Mouse (Mus musculus) forebrain, embryonic 12.5 days (tissue): ENCODE measurements at regions not wholly inside any gene's neighbourhood (a gene's known extent, or its start where the extent isn't known, plus 50 kb on each side); places are given as distances from the start of the nearest gene placed in this dataset.
A peak's percentile ranks its signal among the peaks of the same experiment; 100 is the strongest.

ENCODE experiments used
- ATAC-seq: fragments of 200-750 bp; cut with Nextera tagmentation; 2 replicates; pipeline ENCODE4 v1.8.0; 2017; ENCODE audit warnings: moderate TSS enrichment; ENCODE audit not compliant: low FRiP score
- H3K27ac ChIP-seq: fragments of 300-500 bp; sonication (generic); 2 replicates; pipeline ENCODE4 v1.5.1; 2016; ENCODE audit warnings: mild to moderate bottlenecking
- H3K27me3 ChIP-seq: fragments of 300-500 bp; sonication (generic); 2 replicates; pipeline ENCODE4 v1.6.1; 2016; ENCODE audit warnings: mild to moderate bottlenecking
- H3K36me3 ChIP-seq: fragments of 300-500 bp; sonication (generic); replicated peaks from 2 replicates; pipeline ENCODE4 v1.6.1; 2016; ENCODE audit warnings: mild to moderate bottlenecking
- H3K4me1 ChIP-seq: fragments of 300-500 bp; sonication (generic); 2 replicates; pipeline ENCODE4 v1.6.1; 2016
- H3K4me2 ChIP-seq: fragments of 300-500 bp; sonication (generic); 2 replicates; pipeline ENCODE4 v1.6.1; 2016; ENCODE audit warnings: mild to moderate bottlenecking, moderate library complexity
- H3K4me3 ChIP-seq: fragments of 300-500 bp; sonication (generic); replicated peaks from 2 replicates; pipeline ENCODE4 v1.5.1; 2016; ENCODE audit warnings: mild to moderate bottlenecking
- H3K9ac ChIP-seq: fragments of 300-500 bp; sonication (generic); 2 replicates; pipeline ENCODE4 v1.6.1; 2016; ENCODE audit warnings: mild to moderate bottlenecking
- H3K9me3 ChIP-seq: fragments of 300-500 bp; sonication (generic); 2 replicates; pipeline ENCODE4 v1.6.1; 2016
- WGBS: fragments of 180-500 bp; shearing (Covaris S2); methylation state at CpG from one replicate; pipeline ENCODE4 v1.1.7; 2016; 5-methylcytosine and 5-hydroxymethylcytosine counted together

DNA sequence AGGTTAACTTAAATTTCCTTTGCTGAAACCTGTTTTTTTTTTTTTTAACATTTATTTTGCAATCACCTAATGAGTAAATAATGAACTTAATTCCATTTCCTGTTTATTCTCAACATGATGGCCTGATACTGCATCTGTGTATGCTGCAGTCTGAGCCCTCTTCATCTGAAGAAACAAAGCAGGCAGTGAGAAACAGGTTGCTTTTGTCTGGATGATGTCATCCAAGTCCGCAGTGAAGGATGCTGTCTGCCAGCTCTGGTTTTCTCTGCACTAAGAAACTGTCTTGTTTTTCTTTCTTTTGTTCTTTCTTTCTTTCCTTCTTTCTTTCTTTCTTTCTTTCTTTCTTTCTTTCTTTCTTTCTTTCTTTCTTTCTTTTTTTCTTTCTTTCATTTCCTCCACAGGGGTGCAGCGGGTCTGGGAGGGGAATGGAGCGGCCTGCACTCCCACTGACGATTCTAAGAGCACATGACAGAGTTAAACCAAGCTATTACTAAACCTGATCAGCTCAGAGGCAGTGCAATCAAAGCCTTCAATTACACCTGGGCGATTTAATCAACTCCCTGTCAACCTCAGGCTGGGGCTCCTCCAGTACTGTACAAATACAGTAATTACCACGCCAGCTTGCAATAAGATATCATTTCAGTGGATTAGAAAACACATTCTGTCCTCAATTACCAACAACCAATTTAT lies 204.0 kb downstream of the Fam76b start:
- no peaks in the 10 kb centered on the region for H3K9me3 ChIP-seq
- ATAC-seq: peak; percentile 85
- WGBS: 30% methylated on average over 6 of the region's 6 CpGs
- H3K27ac ChIP-seq: 0 out of 2 replicates have a peak overlapping the region, but pooled peaks have one; percentile 36
- no peaks in the 10 kb centered on the region for H3K27me3 ChIP-seq
- H3K4me3 ChIP-seq: no peak overlapping the region
- H3K36me3 ChIP-seq: no peaks in the 10 kb centered on the region
- peaks cover 7% of the 10 kb centered on the region; the same call in 1 of the 2 replicates for H3K4me1 ChIP-seq
- no peak overlapping the region for H3K4me2 ChIP-seq
- H3K9ac ChIP-seq: no peak overlapping the region

DNA sequence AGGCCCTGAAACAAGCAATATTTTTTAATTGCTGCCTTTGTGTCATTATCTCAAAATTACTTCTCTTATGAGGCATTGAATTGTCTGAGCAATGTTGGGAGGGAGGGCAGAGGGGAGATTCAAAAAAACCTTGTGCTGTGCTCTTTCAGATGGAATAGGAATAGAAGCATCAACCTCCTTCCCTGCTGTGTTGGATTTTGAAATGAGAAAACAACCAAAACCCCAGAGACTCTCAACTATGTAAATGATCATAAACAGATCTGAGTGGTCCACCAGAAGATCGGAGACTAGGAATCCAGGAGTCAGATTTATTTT lies 204.5 kb downstream of the Fam76b start:
- H3K9ac ChIP-seq: no peak overlapping the region
- no peak overlapping the region for H3K4me2 ChIP-seq
- H3K4me1 ChIP-seq: peaks cover 7% of the 10 kb centered on the region; the same call in 1 of the 2 replicates
- 0 out of 2 replicates have a peak, but pooled peaks have one; percentile 27 for ATAC-seq
- no peak overlapping the region for H3K27ac ChIP-seq
- no peaks in the 10 kb centered on the region for H3K27me3 ChIP-seq
- H3K9me3 ChIP-seq: no peaks in the 10 kb centered on the region
- no peak overlapping the region for H3K4me3 ChIP-seq
- WGBS: 65% methylated on average over 1 of the region's 1 CpGs
- H3K36me3 ChIP-seq: no peaks in the 10 kb centered on the region

DNA sequence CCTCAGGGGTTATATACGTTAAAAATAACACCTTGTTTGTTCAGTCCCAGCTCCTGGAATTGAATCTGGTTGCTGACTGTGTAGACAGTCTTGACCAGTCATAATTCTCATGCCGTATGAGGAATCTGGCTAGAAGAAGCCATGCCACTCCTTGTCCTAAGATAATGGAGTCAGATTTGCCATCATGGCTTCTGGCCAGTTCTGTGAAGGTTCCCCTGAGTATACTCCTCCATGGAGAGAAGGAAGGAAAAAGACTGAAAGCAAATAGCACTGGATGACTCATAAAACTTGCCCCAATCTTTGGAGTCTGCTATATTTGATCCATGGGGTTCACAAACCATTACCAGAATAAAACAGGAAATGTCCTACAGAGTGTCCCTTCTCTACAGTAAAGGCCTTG lies 208.0 kb downstream of the Fam76b start:
- H3K27me3 ChIP-seq: no peaks in the 10 kb centered on the region
- H3K9ac ChIP-seq: no peak overlapping the region
- no peak overlapping the region for H3K4me3 ChIP-seq
- WGBS: 89% methylated on average over 2 of the region's 2 CpGs
- ATAC-seq: no peak
- no peaks in the 10 kb centered on the region for H3K9me3 ChIP-seq
- H3K36me3 ChIP-seq: no peaks in the 10 kb centered on the region
- H3K4me2 ChIP-seq: no peak overlapping the region
- H3K27ac ChIP-seq: no peak overlapping the region
- peaks cover 7% of the 10 kb centered on the region; the same call in 1 of the 2 replicates for H3K4me1 ChIP-seq

DNA sequence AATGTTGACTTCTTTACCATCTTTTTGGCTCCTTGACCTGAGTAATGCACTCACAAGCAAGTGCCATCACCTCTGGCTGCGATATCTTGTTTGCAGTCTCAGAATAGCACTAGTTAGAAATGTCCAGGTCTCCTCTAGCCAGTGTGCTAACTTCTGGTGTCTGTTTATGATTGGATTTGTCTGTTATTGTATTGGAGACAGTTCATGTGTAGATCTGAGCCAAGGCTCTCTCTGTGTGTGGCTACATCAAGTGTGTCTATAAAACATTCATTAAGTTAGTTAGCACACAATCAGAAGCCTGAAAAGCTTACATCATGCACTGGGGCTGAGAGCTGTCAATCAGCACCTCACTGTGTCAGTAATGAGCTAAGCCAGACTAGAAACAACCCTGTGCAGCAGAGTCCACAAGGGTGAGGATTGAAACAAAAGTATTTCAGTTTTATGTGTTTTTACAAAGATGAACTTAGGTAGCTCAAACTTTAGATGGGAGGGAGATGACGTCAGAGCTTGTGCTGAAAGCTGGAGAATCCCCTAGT lies 214.5 kb downstream of the Fam76b start:
- no peak for ATAC-seq
- no peaks in the 10 kb centered on the region for H3K36me3 ChIP-seq
- no peak overlapping the region for H3K4me2 ChIP-seq
- H3K4me1 ChIP-seq: no peaks in the 10 kb centered on the region
- H3K27me3 ChIP-seq: no peaks in the 10 kb centered on the region
- H3K27ac ChIP-seq: no peak overlapping the region
- no peak overlapping the region for H3K4me3 ChIP-seq
- WGBS: 68% methylated on average over 2 of the region's 2 CpGs
- H3K9me3 ChIP-seq: no peaks in the 10 kb centered on the region
- H3K9ac ChIP-seq: no peak overlapping the region

DNA sequence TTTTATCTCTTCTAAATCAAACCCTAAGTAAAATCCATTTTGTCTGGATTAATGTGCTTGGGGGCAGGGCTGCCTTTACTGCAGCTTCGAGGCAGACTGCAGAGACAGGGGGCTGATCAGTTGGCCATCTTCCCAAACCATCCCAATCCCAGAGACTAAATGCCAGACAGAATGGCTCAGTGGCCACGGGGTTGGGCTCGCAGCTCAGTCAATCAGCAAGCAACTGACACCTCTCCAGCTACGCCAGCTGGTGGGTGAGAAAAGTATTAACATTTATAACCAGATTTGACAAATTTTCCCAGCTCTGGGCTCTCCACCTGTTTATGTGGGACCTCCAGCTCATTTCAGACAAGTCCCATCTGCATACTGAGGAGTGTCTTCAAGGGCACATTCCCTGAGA lies 220.7 kb downstream of the Fam76b start:
- Histone ChIP-seq H3K4me2 (no peak overlapping the region), H3K36me3 (no peaks in the 10 kb centered on the region), H3K27me3 (no peaks in the 10 kb centered on the region), H3K4me3 (no peak overlapping the region), H3K9ac (no peak overlapping the region), H3K9me3 (no peaks in the 10 kb centered on the region), H3K27ac (no peak overlapping the region), H3K4me1 (no peaks in the 10 kb centered on the region)
- no peak for ATAC-seq
- WGBS: 83% methylated on average over 4 of the region's 4 CpGs

DNA sequence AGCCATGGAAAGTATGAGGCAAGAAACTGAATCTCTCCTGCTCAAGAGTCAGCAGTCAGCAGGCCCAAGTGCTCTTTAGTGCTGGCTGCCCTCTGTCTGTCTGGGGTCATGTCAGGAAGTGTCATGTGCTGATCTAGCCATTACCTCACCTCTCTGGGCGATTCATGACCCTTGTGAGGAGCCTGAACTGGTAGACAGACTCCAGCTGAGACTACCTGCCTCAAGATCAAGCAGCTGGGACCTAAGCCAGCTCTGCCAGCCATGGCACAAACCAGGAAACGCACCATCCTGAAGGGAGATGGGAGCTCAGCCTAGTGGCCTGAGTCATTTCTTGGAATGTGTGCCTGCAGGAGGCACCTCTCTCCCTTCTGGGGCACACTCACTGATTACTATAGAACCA lies 221.2 kb upstream of the Sesn3 start:
- no peaks in the 10 kb centered on the region for H3K36me3 ChIP-seq
- H3K9ac ChIP-seq: no peak overlapping the region
- no peaks in the 10 kb centered on the region for H3K9me3 ChIP-seq
- H3K4me1 ChIP-seq: peaks cover 18% of the 10 kb centered on the region
- H3K27ac ChIP-seq: no peak overlapping the region
- no peak overlapping the region for H3K4me3 ChIP-seq
- no peak overlapping the region for H3K4me2 ChIP-seq
- no peak for ATAC-seq
- 39% methylated on average over 2 of the region's 2 CpGs for WGBS
- no peaks in the 10 kb centered on the region for H3K27me3 ChIP-seq

DNA sequence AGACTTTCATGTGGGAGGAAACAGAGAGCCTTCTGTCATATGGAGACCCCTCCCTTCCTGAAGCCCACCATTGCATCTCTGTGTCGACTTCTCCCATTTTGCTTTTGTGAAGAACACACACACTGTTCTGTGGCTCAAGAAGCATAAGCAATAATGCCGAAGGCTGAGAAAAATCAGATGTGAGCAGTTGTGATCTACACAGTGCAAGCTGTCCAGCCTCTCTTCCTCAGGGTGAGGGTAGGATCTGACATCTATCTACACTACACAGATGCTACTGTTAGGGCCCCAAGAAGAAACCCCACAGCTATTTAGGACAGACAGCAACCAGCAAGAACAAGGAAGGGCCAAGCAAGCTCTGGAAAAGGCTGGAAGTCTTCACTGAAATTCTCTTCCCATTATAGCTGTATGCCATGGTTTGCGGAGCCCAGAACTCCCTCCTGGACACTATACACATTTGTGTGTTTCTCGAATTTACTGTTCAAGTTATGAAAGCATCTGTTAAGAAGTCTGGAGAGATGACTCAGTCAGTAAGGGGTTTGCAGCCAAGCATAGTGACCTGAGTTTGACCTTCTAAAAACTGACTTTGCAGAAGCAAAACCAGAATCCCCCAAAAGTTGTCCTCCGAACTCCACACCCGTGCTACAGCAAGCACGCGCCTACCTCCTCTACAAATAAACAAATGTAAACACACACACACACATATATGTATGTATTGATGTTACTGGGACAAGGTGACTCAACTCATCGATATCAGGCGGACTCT lies 218.3 kb upstream of the Sesn3 start:
- Histone ChIP-seq H3K4me1 (peaks cover 26% of the 10 kb centered on the region), H3K4me2 (no peak overlapping the region), H3K9me3 (no peaks in the 10 kb centered on the region), H3K27me3 (no peaks in the 10 kb centered on the region), H3K9ac (no peak overlapping the region), H3K4me3 (no peak overlapping the region), H3K36me3 (no peaks in the 10 kb centered on the region), H3K27ac (no peak overlapping the region)
- WGBS: 92% methylated on average over 10 of the region's 10 CpGs
- ATAC-seq: no peak

DNA sequence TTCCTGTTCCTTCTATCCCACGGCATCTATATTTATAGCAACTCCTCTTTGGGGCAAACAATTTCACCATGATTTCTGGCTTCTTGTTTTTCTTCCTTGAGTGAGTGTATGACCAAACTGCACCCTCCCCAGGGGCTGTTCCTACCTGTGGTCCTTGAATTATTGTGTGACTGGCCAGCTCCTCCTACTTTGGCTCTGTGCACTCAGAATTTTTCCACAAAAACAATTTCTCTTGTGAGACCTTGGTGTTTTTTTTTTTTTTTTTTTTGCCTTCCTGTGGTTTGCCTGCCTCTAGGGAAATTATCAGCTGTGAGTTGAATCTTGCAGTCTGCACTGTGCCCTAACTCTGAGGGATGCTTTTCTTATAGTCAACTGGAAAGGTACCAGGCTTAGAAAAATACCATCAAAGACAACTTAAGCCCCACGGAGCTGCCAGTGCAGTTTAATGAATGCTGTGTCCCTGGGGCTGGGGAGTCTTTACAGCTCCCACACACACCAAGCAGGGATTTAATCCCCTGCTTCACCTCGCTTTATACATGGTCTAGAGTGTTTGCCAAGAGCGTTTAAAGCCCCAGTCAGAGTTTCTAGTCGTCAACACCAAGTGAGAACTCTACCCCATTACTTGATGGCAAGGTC lies 216.2 kb upstream of the Sesn3 start:
- H3K4me3 ChIP-seq: no peak overlapping the region
- H3K36me3 ChIP-seq: no peaks in the 10 kb centered on the region
- ATAC-seq: peak; percentile 63; the same call in 1 of the 2 replicates
- H3K4me2 ChIP-seq: no peak overlapping the region
- H3K27ac ChIP-seq: peak overlapping the region; percentile 50
- peaks cover 23% of the 10 kb centered on the region for H3K4me1 ChIP-seq
- no peaks in the 10 kb centered on the region for H3K9me3 ChIP-seq
- WGBS: 4% methylated on average over 5 of the region's 5 CpGs
- no peak overlapping the region for H3K9ac ChIP-seq
- H3K27me3 ChIP-seq: no peaks in the 10 kb centered on the region

DNA sequence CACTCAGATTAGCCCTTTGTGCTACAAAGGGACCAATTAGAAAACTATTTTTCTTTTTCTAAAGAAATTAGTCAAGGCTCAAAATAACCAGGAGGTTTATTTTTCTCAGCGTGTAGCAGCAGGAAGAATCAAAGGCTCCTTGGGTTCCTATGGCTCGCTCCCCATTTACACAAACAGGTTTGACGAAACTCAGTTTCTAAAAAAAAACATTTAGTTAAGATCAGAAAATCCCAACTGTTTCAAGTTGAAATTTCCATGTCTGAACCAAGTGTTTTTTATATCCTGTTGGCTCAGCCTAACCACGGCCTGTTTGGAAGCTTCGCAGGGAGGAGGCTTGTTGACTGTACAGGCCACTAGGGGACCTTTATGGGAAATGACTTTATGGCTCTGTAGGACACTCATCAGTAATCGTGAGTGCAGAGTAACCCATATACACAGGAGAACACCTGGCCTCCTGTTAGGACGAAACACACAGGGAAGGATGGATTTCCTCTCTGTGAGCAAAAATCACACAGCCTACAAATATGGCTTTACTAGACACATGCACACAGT lies 215.6 kb upstream of the Sesn3 start:
- Histone ChIP-seq H3K36me3 (no peaks in the 10 kb centered on the region), H3K27ac (peak overlapping the region; percentile 50; the same call in 1 of the 2 replicates), H3K4me2 (no peak overlapping the region), H3K4me3 (no peak overlapping the region), H3K27me3 (no peaks in the 10 kb centered on the region), H3K9me3 (no peaks in the 10 kb centered on the region), H3K4me1 (peaks cover 17% of the 10 kb centered on the region), H3K9ac (no peak overlapping the region)
- peak; percentile 43; the same call in 1 of the 2 replicates for ATAC-seq
- 28% methylated on average over 7 of the region's 7 CpGs for WGBS

DNA sequence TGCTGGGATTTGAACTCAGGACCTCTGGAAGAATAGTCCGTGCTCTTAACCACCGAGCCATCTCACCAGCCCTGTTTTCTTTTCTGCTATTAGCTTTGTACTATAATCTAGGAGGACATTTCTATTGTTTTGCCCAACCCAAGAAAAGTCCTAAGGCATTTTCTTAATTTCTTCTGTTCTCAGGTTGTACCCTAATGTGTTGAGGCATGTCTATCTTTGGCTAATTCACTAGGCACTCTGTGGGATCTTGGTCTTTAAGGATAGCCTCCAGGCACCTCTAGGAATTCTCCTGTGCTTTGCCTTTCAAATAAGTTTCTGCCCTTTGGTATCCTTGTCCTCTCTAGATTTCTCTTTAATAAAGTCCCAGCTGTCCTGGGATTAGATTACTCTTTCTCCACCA lies 214.6 kb upstream of the Sesn3 start:
- Histone ChIP-seq H3K27me3 (no peaks in the 10 kb centered on the region; the same call in 1 of the 2 replicates), H3K36me3 (no peaks in the 10 kb centered on the region), H3K4me1 (peaks cover 17% of the 10 kb centered on the region), H3K9ac (no peak overlapping the region), H3K27ac (no peak overlapping the region), H3K4me3 (no peak overlapping the region), H3K4me2 (no peak overlapping the region), H3K9me3 (peaks cover 4% of the 10 kb centered on the region)
- 98% methylated on average over 2 of the region's 2 CpGs for WGBS
- ATAC-seq: no peak

DNA sequence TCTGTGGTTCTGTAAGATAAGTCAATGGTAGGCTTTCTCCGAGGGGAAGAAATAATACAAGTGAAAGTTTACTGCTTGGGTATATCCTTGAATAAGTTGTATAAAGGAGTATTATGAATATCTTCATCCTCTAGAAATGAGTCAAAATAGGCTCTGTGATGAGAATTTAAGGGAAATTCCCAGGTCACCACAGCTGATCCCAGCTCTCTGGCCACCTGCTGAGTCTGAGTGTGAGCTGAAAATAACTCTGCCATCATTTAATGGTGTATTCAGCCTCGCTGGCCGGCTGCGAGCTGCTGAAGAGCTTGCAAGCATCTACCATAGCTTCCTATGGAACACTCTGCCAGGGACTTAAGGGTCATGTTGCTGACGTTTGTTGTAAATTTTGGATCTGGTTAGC lies 213.5 kb upstream of the Sesn3 start:
- Histone ChIP-seq H3K4me3 (no peak overlapping the region), H3K36me3 (no peaks in the 10 kb centered on the region), H3K27ac (no peak overlapping the region), H3K27me3 (no peaks in the 10 kb centered on the region; the same call in 1 of the 2 replicates), H3K4me2 (no peak overlapping the region), H3K9me3 (peaks cover 8% of the 10 kb centered on the region), H3K9ac (no peak overlapping the region), H3K4me1 (peaks cover 17% of the 10 kb centered on the region)
- ATAC-seq: no peak
- 81% methylated on average over 5 of the region's 5 CpGs for WGBS

DNA sequence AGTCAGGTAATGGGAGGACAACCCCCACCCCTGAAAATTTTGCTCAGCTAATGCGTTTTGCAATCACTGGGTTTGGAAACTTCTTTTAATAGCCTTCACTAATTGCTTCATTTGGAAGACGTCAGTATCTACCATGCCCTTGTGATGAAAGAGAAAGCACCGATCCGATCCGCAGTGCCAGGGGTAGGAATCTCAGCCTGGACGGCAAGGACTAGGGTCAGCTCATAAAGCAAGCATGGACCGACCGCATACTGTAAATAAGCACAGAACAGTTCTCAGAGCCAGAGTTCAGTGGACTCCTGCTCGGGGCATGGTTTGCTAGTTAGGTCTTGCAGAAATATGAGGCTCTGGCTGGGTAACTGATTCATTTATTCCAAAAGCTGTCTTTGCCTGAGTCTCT lies 213.0 kb upstream of the Sesn3 start:
- peaks cover 8% of the 10 kb centered on the region for H3K9me3 ChIP-seq
- H3K9ac ChIP-seq: no peak overlapping the region
- H3K27me3 ChIP-seq: no peaks in the 10 kb centered on the region; the same call in 1 of the 2 replicates
- no peak overlapping the region for H3K4me2 ChIP-seq
- H3K36me3 ChIP-seq: no peaks in the 10 kb centered on the region
- no peak overlapping the region for H3K27ac ChIP-seq
- peaks cover 17% of the 10 kb centered on the region for H3K4me1 ChIP-seq
- no peak for ATAC-seq
- H3K4me3 ChIP-seq: no peak overlapping the region
- 86% methylated on average over 9 of the region's 9 CpGs for WGBS
